Mouse (Mus musculus) heart, adult 2 months (tissue): ENCODE results near the gene Irs3. TPM values are rescaled to one million over a fixed set of nuclear protein-coding genes. Genes with fewer than 3 reads are reported as not detected.

ENCODE experiments used
- DNase-seq, 2 experiments: peaks; one replicate each; pipeline ENCODE4 v3.0.0; 2021
- H3K27ac ChIP-seq: fragments of 200-600 bp; 2 replicates; pipeline ENCODE4 v1.8.1; 2022
- H3K27me3 ChIP-seq: fragments of 200-500 bp; 2 replicates; pipeline ENCODE4 v1.6.1; 2012; ENCODE audit warnings: mild to moderate bottlenecking, low read length, inconsistent platforms, mixed read lengths; ENCODE audit not compliant: control insufficient read depth, insufficient read depth
- H3K36me3 ChIP-seq: fragments of 200-500 bp; 2 replicates; pipeline ENCODE4 v1.6.1; 2012; ENCODE audit warnings: low read length, inconsistent platforms; ENCODE audit not compliant: control insufficient read depth, insufficient read depth
- H3K4me1 ChIP-seq: fragments of 200-500 bp; 2 replicates; pipeline ENCODE4 v1.6.1; 2011; ENCODE audit warnings: low read length; ENCODE audit not compliant: control insufficient read depth, insufficient read depth
- H3K4me3 ChIP-seq: fragments of 200-600 bp; 2 replicates; pipeline ENCODE4 v1.8.1; 2022
- H3K79me2 ChIP-seq: fragments of 200-500 bp; replicated peaks from 2 replicates; pipeline ENCODE4 v1.6.1; 2012; ENCODE audit warnings: mild to moderate bottlenecking, inconsistent platforms, low read length, moderate library complexity, mixed read lengths; ENCODE audit not compliant: control insufficient read depth, insufficient read depth
- H3K9ac ChIP-seq: fragments of 200-500 bp; 2 replicates; pipeline ENCODE4 v1.6.1; 2012; ENCODE audit warnings: low read depth, mild to moderate bottlenecking, control low read depth, inconsistent platforms, low read length, mixed read lengths
- CTCF ChIP-seq: fragments of 200-600 bp; IDR thresholded peaks from 2 replicates; pipeline ENCODE4 v1.8.1; 2022; ENCODE audit warnings: antibody characterized with exemption, mild to moderate bottlenecking, moderate library complexity
- EP300 ChIP-seq: fragments of 200-500 bp; IDR thresholded peaks from 2 replicates; pipeline ENCODE4 v1.6.1; 2011; ENCODE audit warnings: low read depth, low read length, control low read depth; ENCODE audit not compliant: insufficient read depth
- POLR2A ChIP-seq: fragments of 200-500 bp; IDR thresholded peaks from 2 replicates; pipeline ENCODE4 v1.6.1; 2011; ENCODE audit warnings: mild to moderate bottlenecking, low read depth, low read length, control low read depth; ENCODE audit not compliant: insufficient read depth
- WGBS: fragments of 180-500 bp; shearing (Covaris S2); methylation state at CpG from one replicate; pipeline ENCODE4 v1.1.7; 2018; 5-methylcytosine and 5-hydroxymethylcytosine counted together
- intact Hi-C: fragments of 180-260 bp; cut with DNase I; formaldehyde crosslinking; loops from one replicate; pipeline ENCODE4 v1.15.1; 2025
- polyA plus RNA-seq: library from polyadenylated mRNA; depleted of rRNA; stranded (reverse); fragments of >200 nt; gene quantifications from 2 replicates; pipeline ENCODE4 v1.2.3, GENCODE M21; 2012
- total RNA-seq, 2 experiments: library from RNA; stranded (reverse); gene quantifications; 2 replicates each; pipeline ENCODE4 v1.2.3; 2021

Irs3 gene
- total and polyA plus RNA-seq, 3 experiments, result 0.34 to 2.2 (median 0.73) TPM

GRCm38 (mm10) chr5:137608654-137609190 lies 36.8 kb downstream of the Irs3 start:
- Histone ChIP-seq H3K79me2 (no peaks in the 10 kb centered on the region), H3K4me3 (no peak overlapping the region), H3K4me1 (peaks cover 10% of the 10 kb centered on the region), H3K36me3 (no peaks in the 10 kb centered on the region), H3K27me3 (no peaks in the 10 kb centered on the region), H3K9ac (no peak overlapping the region), H3K27ac (no peak overlapping the region)
- TF ChIP-seq POLR2A (no peak), EP300 (no peak), CTCF (no peak)
- DNase-seq, result no peak
- intact Hi-C loops, result no loop called here
- WGBS, result 53% methylated on average over 23 of the region's 23 CpGs

GRCm38 (mm10) chr5:137607860-137608653 lies 37.5 kb downstream of the Irs3 start:
- WGBS, result 61% methylated on average over 26 of the region's 26 CpGs
- Histone ChIP-seq H3K9ac (no peak overlapping the region), H3K27ac (no peak overlapping the region), H3K4me1 (peaks cover 10% of the 10 kb centered on the region), H3K27me3 (no peaks in the 10 kb centered on the region), H3K4me3 (no peak overlapping the region), H3K36me3 (no peaks in the 10 kb centered on the region), H3K79me2 (no peaks in the 10 kb centered on the region)
- TF ChIP-seq POLR2A (no peak), EP300 (no peak), CTCF (no peak)
- no peak for DNase-seq
- intact Hi-C loops, result no loop called here

DNA sequence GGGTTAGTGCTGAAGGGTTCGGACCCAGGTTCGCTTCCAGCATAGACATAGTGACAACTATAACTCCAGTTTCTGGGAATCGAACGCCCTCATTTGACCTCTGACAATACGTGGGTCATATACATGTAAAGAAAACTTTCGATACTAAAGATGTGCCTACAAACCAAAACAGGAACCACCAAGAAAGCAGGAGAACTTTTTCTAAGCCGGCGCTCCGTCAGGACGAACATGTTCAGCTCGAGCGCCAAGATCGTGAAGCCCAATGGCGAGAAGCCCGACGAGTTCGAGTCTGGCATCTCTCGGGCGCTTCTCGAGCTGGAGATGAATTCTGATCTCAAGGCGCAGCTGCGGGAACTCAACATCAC lies 44.2 kb downstream of the Irs3 start:
- under 1% methylated on average over 22 of the region's 22 CpGs for WGBS

GRCm38 (mm10) chr5:137600619-137601364 lies 44.7 kb downstream of the Irs3 start, which contains the start of gene Mospd3:
Mospd3 (minus strand) TSS chr5:137601058.
- Histone ChIP-seq H3K9ac (peak within 1 kb of the TSS; percentile 83), H3K27ac (peak within 1 kb of the TSS; percentile 99), H3K36me3 (no peaks in the 10 kb centered on the region), H3K79me2 (no peaks in the 10 kb centered on the region; the same call in 1 of the 2 replicates), H3K4me1 (peaks cover 9% of the 10 kb centered on the region), H3K27me3 (no peaks in the 10 kb centered on the region), H3K4me3 (peak within 1 kb of the TSS; percentile 60)
- TF ChIP-seq EP300 (peak; percentile 28; the same call in 1 of the 2 replicates), POLR2A (peak; percentile 95), CTCF (no peak)
- DNase-seq, result peak; percentile 97
- intact Hi-C loops, result loop anchor here (1.0 to 5.0 kb wide), 2 partner anchors 28 to 52 kb away; no protein-coding TSS in a partner anchor
- under 1% methylated on average over 41 of the region's 41 CpGs for WGBS

More for the DNA sequence above, 44.2 kb downstream of the Irs3 start:
- Histone ChIP-seq H3K9ac (peak overlapping the region; percentile 72), H3K4me3 (peak overlapping the region; percentile 60), H3K4me1 (peaks cover 9% of the 10 kb centered on the region), H3K27ac (peak overlapping the region; percentile 99), H3K79me2 (no peaks in the 10 kb centered on the region; the same call in 1 of the 2 replicates), H3K36me3 (no peaks in the 10 kb centered on the region), H3K27me3 (no peaks in the 10 kb centered on the region)
- intact Hi-C loops, result loop anchor here (1.0 to 5.0 kb wide), 2 partner anchors 27 to 51 kb away; no protein-coding TSS in a partner anchor
- no peak for TF ChIP-seq EP300
- no peak for TF ChIP-seq POLR2A
- TF ChIP-seq CTCF, result no peak
- peak; percentile 45 to 47 for DNase-seq

GRCm38 (mm10) chr5:137600281-137600618 lies 45.3 kb downstream of the Irs3 start:
- Histone ChIP-seq H3K9ac (peak overlapping the region; percentile 82), H3K27ac (peak overlapping the region; percentile 99), H3K36me3 (no peaks in the 10 kb centered on the region), H3K4me3 (peak overlapping the region; percentile 60), H3K4me1 (peaks cover 9% of the 10 kb centered on the region), H3K79me2 (no peaks in the 10 kb centered on the region; the same call in 1 of the 2 replicates), H3K27me3 (no peaks in the 10 kb centered on the region)
- TF ChIP-seq CTCF (no peak), EP300 (no peak), POLR2A (no peak)
- intact Hi-C loops, result loop anchor here (5.0 kb wide), 1 partner anchor 52 kb away; no protein-coding TSS in a partner anchor
- 1% methylated on average over 19 of the region's 19 CpGs for WGBS
- no peak for DNase-seq
